Mouse (Mus musculus) CH12.LX (cell line): ENCODE measurements around the gene Olfr1349. TPM values are rescaled to one million over a fixed set of nuclear protein-coding genes. Genes with fewer than 3 reads are reported as not detected.
"Not testable (repeated sequence)": the region's sequence is repeated elsewhere in the genome, so short reads cannot be mapped to it uniquely, and the experiment has no call there.

Experiments used
- DNase-seq: peaks from one replicate; pipeline ENCODE4 v3.0.0-alpha.2; 2013; ENCODE audit errors: extremely low read depth
- H3K27ac ChIP-seq: 2 replicates; pipeline ENCODE4 v1.5.1; 2012; ENCODE audit warnings: low read depth, mild to moderate bottlenecking, control low read depth, moderate library complexity; ENCODE audit not compliant: insufficient read depth
- H3K27me3 ChIP-seq: replicated peaks from 2 replicates; pipeline ENCODE3; 2012; ENCODE audit warnings: inconsistent platforms
- H3K36me3 ChIP-seq, 2 experiments: replicated peaks in 1 of 2; 2 replicates each; pipeline versions ENCODE3 to v1.6.1; 2012; ENCODE audit warnings: inconsistent platforms in 1 of 2, low read length in 1 of 2, mild to moderate bottlenecking in 1 of 2, mixed read lengths in 1 of 2, moderate library complexity in 1 of 2; ENCODE audit not compliant: control insufficient read depth in 1 of 2, insufficient read depth in 1 of 2
- H3K4me1 ChIP-seq, 2 experiments: 2 replicates each; pipeline ENCODE4 v1.6.1; 2012; ENCODE audit warnings: inconsistent platforms in 1 of 2, moderate library complexity in 1 of 2; ENCODE audit not compliant: insufficient read depth in 2 of 2, control insufficient read depth in 1 of 2
- H3K4me2 ChIP-seq: 2 replicates; pipeline ENCODE4 v1.6.1; 2012; ENCODE audit warnings: low read depth, mild to moderate bottlenecking, control low read depth; ENCODE audit not compliant: poor library complexity, insufficient read depth, severe bottlenecking
- H3K4me3 ChIP-seq, 3 experiments: fragments of 150-350 bp in 1 of 3; sonication (generic) in 1 of 3; replicated peaks in 1 of 3; 2 replicates each; pipeline versions ENCODE3 to v1.5.1; 2011 to 2012; ENCODE audit warnings: low read depth in 2 of 3, low read length in 2 of 3, mild to moderate bottlenecking in 2 of 3, moderate library complexity in 2 of 3, control low read depth in 1 of 3, improper control_type of control experiment in 1 of 3, inconsistent platforms in 1 of 3, mixed read lengths in 1 of 3; ENCODE audit not compliant: poor library complexity in 1 of 3
- H3K79me2 ChIP-seq: replicated peaks from 2 replicates; pipeline ENCODE4 v1.6.1; 2012; ENCODE audit warnings: mild to moderate bottlenecking, moderate library complexity; ENCODE audit not compliant: control insufficient read depth, poor library complexity, insufficient read depth, severe bottlenecking; ENCODE audit errors: extremely low read depth
- H3K9ac ChIP-seq: 2 replicates; pipeline ENCODE4 v1.6.1; 2012; ENCODE audit warnings: low read depth, mild to moderate bottlenecking, control low read depth, moderate library complexity; ENCODE audit not compliant: insufficient read depth
- H3K9me3 ChIP-seq: replicated peaks from 2 replicates; pipeline ENCODE3; 2012; ENCODE audit warnings: low read length, inconsistent platforms, mixed read lengths
- ELF1 ChIP-seq: IDR thresholded peaks from 2 replicates; pipeline ENCODE4 v1.6.1; 2014; ENCODE audit warnings: low read depth, mild to moderate bottlenecking, inconsistent platforms, low read length, improper control_type of control experiment
- GABPA ChIP-seq: IDR thresholded peaks from 2 replicates; pipeline ENCODE4 v1.6.1; 2012; ENCODE audit warnings: low read depth, low read length, improper control_type of control experiment, inconsistent platforms; ENCODE audit not compliant: insufficient replicate concordance
- IRF4 ChIP-seq: IDR thresholded peaks from 2 replicates; pipeline ENCODE4 v1.6.1; 2014; ENCODE audit warnings: low read depth, mild to moderate bottlenecking, inconsistent platforms, low read length, improper control_type of control experiment
- JUN ChIP-seq: IDR thresholded peaks from 2 replicates; pipeline ENCODE4 v1.6.1; 2011; ENCODE audit warnings: low read depth, mild to moderate bottlenecking, low read length, improper control_type of control experiment, moderate library complexity; ENCODE audit not compliant: insufficient read depth
- MAX ChIP-seq: IDR thresholded peaks from 2 replicates; pipeline ENCODE4 v1.6.1; 2011; ENCODE audit warnings: low read length, improper control_type of control experiment
- MEF2A ChIP-seq: IDR thresholded peaks from 2 replicates; pipeline ENCODE4 v1.6.1; 2014; ENCODE audit warnings: low read depth, mild to moderate bottlenecking, inconsistent platforms, low read length, improper control_type of control experiment, borderline replicate concordance
- NELFE ChIP-seq: IDR thresholded peaks from 2 replicates; pipeline ENCODE4 v1.6.1; 2011; ENCODE audit warnings: low read depth, low read length, improper control_type of control experiment
- PAX5 ChIP-seq: IDR thresholded peaks from 2 replicates; pipeline ENCODE4 v1.6.1; 2012; ENCODE audit warnings: low read length, inconsistent platforms, mixed read lengths
- POLR2A ChIP-seq: IDR thresholded peaks from 2 replicates; pipeline ENCODE4 v1.6.1; 2011; ENCODE audit warnings: low read depth, mild to moderate bottlenecking, improper control_type of control experiment, low read length
- RAD21 ChIP-seq: IDR thresholded peaks from 2 replicates; pipeline ENCODE4 v1.6.1; 2011; ENCODE audit warnings: low read depth, mild to moderate bottlenecking, low read length, improper control_type of control experiment, moderate library complexity
- RCOR1 ChIP-seq: conservative IDR thresholded peaks from 2 replicates; pipeline ENCODE4 v1.6.1; 2012; ENCODE audit warnings: low read depth, mild to moderate bottlenecking, inconsistent platforms, low read length, improper control_type of control experiment
- SIN3A ChIP-seq: IDR thresholded peaks from 2 replicates; pipeline ENCODE4 v1.6.1; 2012; ENCODE audit warnings: low read length, improper control_type of control experiment, inconsistent platforms
- SMC3 ChIP-seq: IDR thresholded peaks from 2 replicates; pipeline ENCODE4 v1.6.1; 2011; ENCODE audit warnings: low read depth, low read length, improper control_type of control experiment
- TBP ChIP-seq: conservative IDR thresholded peaks from 2 replicates; pipeline ENCODE4 v1.6.1; 2011; ENCODE audit warnings: low read depth, low read length, improper control_type of control experiment
- ZMIZ1 ChIP-seq: IDR thresholded peaks from 2 replicates; pipeline ENCODE4 v1.6.1; 2012; ENCODE audit warnings: low read depth, mild to moderate bottlenecking, inconsistent platforms, low read length, improper control_type of control experiment
- dilution Hi-C: fragments of 300-500 bp; cut with MboI; formaldehyde crosslinking; loops from 2 replicates; pipeline ENCODE4 v1.14.3; 2020; ENCODE audit warnings: low sequenced_read_pairs; ENCODE audit not compliant: extremely low pct_unique_long_range_greater_than_20kb, extremely low pct_ligation_motif_present
- in situ Hi-C: fragments of 300-500 bp; cut with MboI; formaldehyde crosslinking; loops from 3 replicates; pipeline ENCODE4 v1.14.3; 2019; ENCODE audit warnings: low sequenced_read_pairs, low pct_ligation_motif_present, low pct_unique_long_range_greater_than_20kb, mixed read lengths
- polyA plus RNA-seq: library from polyadenylated mRNA; unstranded; fragments of >175 nt; gene quantifications from 2 replicates; pipeline ENCODE4 v1.2.1, GENCODE M21; 2012; ENCODE audit warnings: low read depth; ENCODE audit not compliant: insufficient read length
- total RNA-seq, 2 experiments: library from RNA; depleted of rRNA; stranded (reverse); fragments of 300-350 nt in 1 of 2; fragments of >200 nt in 1 of 2; gene quantifications; 2 replicates each; pipeline ENCODE4 v1.2.3; 2012 to 2014

Olfr1349 gene
- total and polyA plus RNA-seq, 3 experiments: not detected

DNA sequence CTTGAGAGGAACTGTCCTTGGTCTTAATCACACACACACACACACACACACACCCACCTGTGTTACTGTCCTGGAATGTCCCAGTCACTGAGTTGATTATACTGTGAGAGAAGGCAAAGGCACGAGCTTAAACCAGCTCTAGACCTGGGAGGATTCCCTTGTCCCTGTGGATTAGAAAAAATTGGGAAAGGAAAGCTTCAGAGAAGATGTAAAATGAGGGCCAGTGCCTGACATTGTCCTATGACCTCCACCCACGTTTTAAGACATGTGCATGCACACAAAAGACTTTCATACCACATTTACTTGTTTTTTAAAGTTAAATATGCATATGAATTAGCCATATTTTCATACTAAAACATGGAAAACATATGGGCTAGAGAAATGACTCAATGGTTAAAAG lies 35.9 kb downstream of the Olfr1349 start, which contains the start of gene Olfr5:
TSS of gene Olfr5 (minus strand) at position 101 of the 400 bp plus-strand sequence.
- TF ChIP-seq GABPA: no peak
- TF ChIP-seq RAD21: no peak
- no peak for TF ChIP-seq NELFE
- Histone ChIP-seq H3K79me2 (no peaks in the 10 kb centered on the region), H3K36me3 (no peaks in the 10 kb centered on the region), H3K27ac (no peak within 1 kb of the TSS), H3K9me3 (peaks cover 29% of the 10 kb centered on the region), H3K4me2 (no peak within 1 kb of the TSS), H3K27me3 (no peaks in the 10 kb centered on the region), H3K4me1 (no peaks in the 10 kb centered on the region), H3K4me3 (no peak within 1 kb of the TSS), H3K9ac (no peak within 1 kb of the TSS)
- in situ Hi-C loops (no loop called here), dilution Hi-C loops (no loop called here)
- DNase-seq: no peak

GRCm38 (mm10) chr7:6477633-6478032 lies 45.1 kb downstream of the Olfr1349 start:
- dilution Hi-C loops, H3K4me3 ChIP-seq, H3K4me1 ChIP-seq, H3K79me2 ChIP-seq, H3K36me3 ChIP-seq, H3K27me3 ChIP-seq, in situ Hi-C loops, H3K27ac ChIP-seq, DNase-seq, H3K4me2 ChIP-seq, H3K9ac ChIP-seq: not testable (repeated sequence)
- H3K9me3 ChIP-seq: peaks cover 36% of the 10 kb centered on the region

GRCm38 (mm10) chr7:6466951-6467350 lies 55.8 kb downstream of the Olfr1349 start, which contains the start of gene Olfr1346:
TSS of gene Olfr1346 (plus strand) at chr7:6467101.
- Histone ChIP-seq H3K9me3 (peaks cover 13% of the 10 kb centered on the region), H3K79me2 (no peaks in the 10 kb centered on the region), H3K27me3 (no peaks in the 10 kb centered on the region), H3K4me3 (no peak within 1 kb of the TSS), H3K4me1 (no peaks in the 10 kb centered on the region), H3K4me2 (no peak within 1 kb of the TSS), H3K36me3 (no peaks in the 10 kb centered on the region), H3K27ac (no peak within 1 kb of the TSS), H3K9ac (no peak within 1 kb of the TSS)
- in situ Hi-C loops: no loop called here
- TF ChIP-seq RCOR1: no peak
- TF ChIP-seq PAX5: no peak
- TF ChIP-seq ELF1: no peak
- no peak for TF ChIP-seq NELFE
- TF ChIP-seq ZMIZ1: no peak
- no peak for TF ChIP-seq IRF4
- no peak for TF ChIP-seq RAD21
- TF ChIP-seq JUN: no peak
- TF ChIP-seq MEF2A: no peak
- TF ChIP-seq SMC3: no peak
- TF ChIP-seq MAX: no peak
- TF ChIP-seq POLR2A: no peak
- no peak for TF ChIP-seq SIN3A
- TF ChIP-seq TBP: no peak
- dilution Hi-C loops: no loop called here
- no peak for DNase-seq

Other genes starting within 250 kb of the Olfr1349 start
- gene Zfp667, start 236.4 kb downstream of the Olfr1349 start, total RNA-seq (2012; rRNA removed): 0.50 and 0.51 TPM in 2 replicates
- 0.46 and 0.58 TPM in 2 replicates for gene Zfp667, start 236.4 kb downstream of the Olfr1349 start, total RNA-seq (2014; rRNA removed)
- gene Zfp667, start 236.4 kb downstream of the Olfr1349 start, polyA plus RNA-seq: 0.56 and 0.87 TPM in 2 replicates
- gene Zfp583, start 191.7 kb downstream of the Olfr1349 start, total RNA-seq (2012; rRNA removed): not detected in 2 replicates
- gene Zfp583, start 191.7 kb downstream of the Olfr1349 start, total RNA-seq (2014; rRNA removed): not detected in 2 replicates
- not detected in 2 replicates for gene Zfp583, start 191.7 kb downstream of the Olfr1349 start, polyA plus RNA-seq
- not detected in 2 replicates for gene Gm3854, start 179.2 kb downstream of the Olfr1349 start, total RNA-seq (2012; rRNA removed)
- gene Gm3854, start 179.2 kb downstream of the Olfr1349 start, total RNA-seq (2014; rRNA removed): not detected in 2 replicates
- gene Gm3854, start 179.2 kb downstream of the Olfr1349 start, polyA plus RNA-seq: not detected in 2 replicates
- gene Zfp78, start 159.7 kb downstream of the Olfr1349 start, total RNA-seq (2012; rRNA removed): not detected in 2 replicates
- gene Zfp78, start 159.7 kb downstream of the Olfr1349 start, total RNA-seq (2014; rRNA removed): not detected in 2 replicates
- not detected in 2 replicates for gene Zfp78, start 159.7 kb downstream of the Olfr1349 start, polyA plus RNA-seq
- gene Zfp28, start 139.7 kb downstream of the Olfr1349 start, total RNA-seq (2012; rRNA removed): 0.88 and 1.1 TPM in 2 replicates
- 0.82 and 2.5 TPM in 2 replicates for gene Zfp28, start 139.7 kb downstream of the Olfr1349 start, total RNA-seq (2014; rRNA removed)
- gene Zfp28, start 139.7 kb downstream of the Olfr1349 start, polyA plus RNA-seq: 1.2 TPM in 2 replicates
- gene Smim17, start 124.2 kb downstream of the Olfr1349 start, total RNA-seq (2012; rRNA removed): not detected in 2 replicates
- gene Smim17, start 124.2 kb downstream of the Olfr1349 start, total RNA-seq (2014; rRNA removed): not detected in 2 replicates
- not detected in 2 replicates for gene Smim17, start 124.2 kb downstream of the Olfr1349 start, polyA plus RNA-seq
- not detected in 2 replicates for gene Gm20715, start 112.7 kb downstream of the Olfr1349 start, total RNA-seq (2012; rRNA removed)
- gene Gm20715, start 112.7 kb downstream of the Olfr1349 start, total RNA-seq (2014; rRNA removed): not detected in 2 replicates
- not detected in 2 replicates for gene Gm20715, start 112.7 kb downstream of the Olfr1349 start, polyA plus RNA-seq
- gene Olfr1344, start 84.3 kb downstream of the Olfr1349 start, total RNA-seq (2012; rRNA removed): not detected in 2 replicates
- not detected in 2 replicates for gene Olfr1344, start 84.3 kb downstream of the Olfr1349 start, total RNA-seq (2014; rRNA removed)
- not detected in 2 replicates for gene Olfr1344, start 84.3 kb downstream of the Olfr1349 start, polyA plus RNA-seq
- not detected in 2 replicates for gene Olfr1336, start 66.8 kb downstream of the Olfr1349 start, total RNA-seq (2012; rRNA removed)
- not detected in 2 replicates for gene Olfr1336, start 66.8 kb downstream of the Olfr1349 start, total RNA-seq (2014; rRNA removed)
- not detected in 2 replicates for gene Olfr1336, start 66.8 kb downstream of the Olfr1349 start, polyA plus RNA-seq
- not detected in 2 replicates for gene Olfr1346, start 55.8 kb downstream of the Olfr1349 start, total RNA-seq (2012; rRNA removed)
- not detected in 2 replicates for gene Olfr1346, start 55.8 kb downstream of the Olfr1349 start, total RNA-seq (2014; rRNA removed)
- gene Olfr1346, start 55.8 kb downstream of the Olfr1349 start, polyA plus RNA-seq: not detected in 2 replicates
- gene Olfr5, start 36.0 kb downstream of the Olfr1349 start, total RNA-seq (2012; rRNA removed): not detected in 2 replicates
- gene Olfr5, start 36.0 kb downstream of the Olfr1349 start, total RNA-seq (2014; rRNA removed): not detected in 2 replicates
- gene Olfr5, start 36.0 kb downstream of the Olfr1349 start, polyA plus RNA-seq: not detected in 2 replicates
- not detected in 2 replicates for gene Olfr1347, start 23.2 kb downstream of the Olfr1349 start, total RNA-seq (2012; rRNA removed)
- not detected in 2 replicates for gene Olfr1347, start 23.2 kb downstream of the Olfr1349 start, total RNA-seq (2014; rRNA removed)
- not detected in 2 replicates for gene Olfr1347, start 23.2 kb downstream of the Olfr1349 start, polyA plus RNA-seq
- gene Olfr1348, start 14.2 kb downstream of the Olfr1349 start, total RNA-seq (2012; rRNA removed): not detected in 2 replicates
- gene Olfr1348, start 14.2 kb downstream of the Olfr1349 start, total RNA-seq (2014; rRNA removed): not detected in 2 replicates
- not detected in 2 replicates for gene Olfr1348, start 14.2 kb downstream of the Olfr1349 start, polyA plus RNA-seq
- gene Olfr1350, start 41.9 kb upstream of the Olfr1349 start, total RNA-seq (2012; rRNA removed): not detected in 2 replicates
- gene Olfr1350, start 41.9 kb upstream of the Olfr1349 start, total RNA-seq (2014; rRNA removed): not detected in 2 replicates
- gene Olfr1350, start 41.9 kb upstream of the Olfr1349 start, polyA plus RNA-seq: not detected in 2 replicates
- not detected in 2 replicates for gene Zim1, start 173.5 kb upstream of the Olfr1349 start, total RNA-seq (2012; rRNA removed)
- gene Zim1, start 173.5 kb upstream of the Olfr1349 start, total RNA-seq (2014; rRNA removed): not detected in 2 replicates
- gene Zim1, start 173.5 kb upstream of the Olfr1349 start, polyA plus RNA-seq: not detected in 2 replicates
- gene Peg3, start 207.5 kb upstream of the Olfr1349 start, total RNA-seq (2012; rRNA removed): not detected in 2 replicates
- gene Peg3, start 207.5 kb upstream of the Olfr1349 start, total RNA-seq (2014; rRNA removed): not detected in 2 replicates
- not detected in 2 replicates for gene Peg3, start 207.5 kb upstream of the Olfr1349 start, polyA plus RNA-seq
- gene Usp29, start 207.6 kb upstream of the Olfr1349 start, total RNA-seq (2012; rRNA removed): not detected in 2 replicates
- not detected in 2 replicates for gene Usp29, start 207.6 kb upstream of the Olfr1349 start, total RNA-seq (2014; rRNA removed)
- not detected in 2 replicates for gene Usp29, start 207.6 kb upstream of the Olfr1349 start, polyA plus RNA-seq